Mouse (Mus musculus) naive thymus-derived CD4-positive, alpha-beta T cell, adult 2 months (primary cell): ENCODE results near the gene Fam72a.

Experiments used
- DNase-seq: peaks from one replicate; pipeline ENCODE4 v3.0.0-alpha.2; 2011; ENCODE audit warnings: low read depth

Fam72a gene

GRCm38 (mm10) chr1:131527281-131528080 lies at the start of gene Fam72a, which contains the start of gene Srgap2:
Gene Fam72a, plus strand, starts transcription at chr1:131527903.
Gene Srgap2, minus strand, starts transcription at chr1:131527352.
- peak; percentile 99 for DNase-seq

GRCm38 (mm10) chr1:131478770-131479305 lies 48.9 kb upstream of the Fam72a start:
- no peak for DNase-seq

GRCm38 (mm10) chr1:131481391-131481790 lies 46.3 kb upstream of the Fam72a start:
- DNase-seq, result no peak

- DNase-seq, result no peak
Measured at GRCm38 (mm10) chr1:131482242-131482641, 45.5 kb upstream of the Fam72a start.

- DNase-seq, result no peak
Measured at GRCm38 (mm10) chr1:131486094-131486850, 41.4 kb upstream of the Fam72a start.

- no peak for DNase-seq
Measured at GRCm38 (mm10) chr1:131489312-131489711, 38.4 kb upstream of the Fam72a start.

GRCm38 (mm10) chr1:131491579-131491978 lies 36.1 kb upstream of the Fam72a start:
- no peak for DNase-seq

GRCm38 (mm10) chr1:131492360-131492759 lies 35.3 kb upstream of the Fam72a start:
- DNase-seq, result peak; percentile 33

- peak; percentile 37 for DNase-seq
Measured at GRCm38 (mm10) chr1:131493966-131494898, 33.5 kb upstream of the Fam72a start.

- DNase-seq, result no peak
Measured at GRCm38 (mm10) chr1:131498231-131498630, 29.5 kb upstream of the Fam72a start.

- DNase-seq, result no peak
Measured at GRCm38 (mm10) chr1:131501681-131502080, 26.0 kb upstream of the Fam72a start.

GRCm38 (mm10) chr1:131511131-131511530 lies 16.6 kb upstream of the Fam72a start:
- DNase-seq, result no peak

GRCm38 (mm10) chr1:131511661-131512500 lies 15.8 kb upstream of the Fam72a start:
- DNase-seq, result no peak

- no peak for DNase-seq
Measured at GRCm38 (mm10) chr1:131513136-131513535, 14.6 kb upstream of the Fam72a start.

GRCm38 (mm10) chr1:131514197-131514596 lies 13.5 kb upstream of the Fam72a start:
- no peak for DNase-seq

- DNase-seq, result no peak
Measured at GRCm38 (mm10) chr1:131516588-131516987, 11.1 kb upstream of the Fam72a start.

GRCm38 (mm10) chr1:131523794-131524193 lies 3.9 kb upstream of the Fam72a start:
- peak; percentile 15 for DNase-seq

- DNase-seq, result peak; percentile 45
Measured at GRCm38 (mm10) chr1:131525101-131525585, 2.6 kb upstream of the Fam72a start.

- DNase-seq, result peak; percentile 40
Measured at GRCm38 (mm10) chr1:131525586-131526271, 2.0 kb upstream of the Fam72a start.
